Mouse (Mus musculus): ENCODE data around the gene Hdac9.
"Not testable (repeated sequence)": the region's sequence is repeated elsewhere in the genome, so short reads cannot be mapped to it uniquely, and the experiment has no call there.

Hdac9 gene

GRCm38 (mm10) chr12:34486016-34486415 is 430.9 kb downstream of the Hdac9 start:
- DNase-seq = no peak

GRCm38 (mm10) chr12:34481702-34482101 is 435.2 kb downstream of the Hdac9 start:
- no peak for DNase-seq

- no peak for DNase-seq
Measured at GRCm38 (mm10) chr12:34472949-34473651, 443.8 kb downstream of the Hdac9 start.

GRCm38 (mm10) chr12:34472542-34472941 is 444.4 kb downstream of the Hdac9 start:
- DNase-seq = peak; percentile 7 to 23

GRCm38 (mm10) chr12:34461728-34462127 is 455.2 kb downstream of the Hdac9 start:
- DNase-seq = no peak

GRCm38 (mm10) chr12:34452643-34453042 is 464.3 kb downstream of the Hdac9 start:
- DNase-seq = no peak

GRCm38 (mm10) chr12:34451198-34451597 is 465.7 kb downstream of the Hdac9 start:
- DNase-seq = no peak

GRCm38 (mm10) chr12:34444724-34445123 is 472.2 kb downstream of the Hdac9 start:
- not testable (repeated sequence) for DNase-seq

GRCm38 (mm10) chr12:34440930-34441329 is 476.0 kb downstream of the Hdac9 start:
- no peak for DNase-seq

GRCm38 (mm10) chr12:34432919-34433318 is 484.0 kb downstream of the Hdac9 start:
- DNase-seq = no peak

GRCm38 (mm10) chr12:34432461-34432860 is 484.4 kb downstream of the Hdac9 start:
- peak in 1 of 2 experiments; percentile 37 for DNase-seq

- DNase-seq = peak in 1 of 2 experiments; percentile 10
Measured at GRCm38 (mm10) chr12:34431832-34432231, 485.1 kb downstream of the Hdac9 start.

GRCm38 (mm10) chr12:34425468-34425867 is 491.4 kb downstream of the Hdac9 start:
- DNase-seq = no peak

- DNase-seq = no peak
Measured at GRCm38 (mm10) chr12:34408139-34408538, 508.8 kb downstream of the Hdac9 start.

- no peak for DNase-seq
Measured at GRCm38 (mm10) chr12:34407143-34407542, 509.8 kb downstream of the Hdac9 start.

- no peak for DNase-seq
Measured at GRCm38 (mm10) chr12:34402065-34402464, 514.8 kb downstream of the Hdac9 start.

GRCm38 (mm10) chr12:34398611-34399010 is 518.3 kb downstream of the Hdac9 start:
- no peak for DNase-seq

GRCm38 (mm10) chr12:34394342-34394741 is 522.6 kb downstream of the Hdac9 start:
- no peak for DNase-seq

GRCm38 (mm10) chr12:34379681-34380080 is 537.2 kb downstream of the Hdac9 start:
- DNase-seq = no peak

GRCm38 (mm10) chr12:34378637-34379036 is 538.3 kb downstream of the Hdac9 start:
- no peak for DNase-seq

GRCm38 (mm10) chr12:34351906-34352305 is 565.0 kb downstream of the Hdac9 start:
- DNase-seq = no peak

GRCm38 (mm10) chr12:34347529-34347928 is 569.4 kb downstream of the Hdac9 start:
- DNase-seq = no peak

GRCm38 (mm10) chr12:34342761-34343160 is 574.1 kb downstream of the Hdac9 start:
- no peak for DNase-seq

- no peak for DNase-seq
Measured at GRCm38 (mm10) chr12:34338886-34339285, 578.0 kb downstream of the Hdac9 start.

- DNase-seq = no peak
Measured at GRCm38 (mm10) chr12:34334455-34335084, 582.3 kb downstream of the Hdac9 start.

All from lung, postnatal 4 days (tissue).